Mouse (Mus musculus) stomach, postnatal 0 days (tissue): ENCODE measurements around the gene Pole2. TPM values are rescaled to one million over a fixed set of nuclear protein-coding genes. Genes with fewer than 3 reads are reported as not detected.

Experiments
- ATAC-seq: fragments of 200-750 bp; cut with Nextera tagmentation; 2 replicates; pipeline ENCODE4 v1.8.0; 2017; ENCODE audit not compliant: low FRiP score, low TSS enrichment
- DNase-seq: peaks from one replicate; pipeline ENCODE4 v3.0.0-alpha.2; 2016; ENCODE audit warnings: low spot score
- H3K27ac ChIP-seq: fragments of 300-500 bp; sonication (generic); replicated peaks from 2 replicates; pipeline ENCODE4 v1.5.1; 2014; ENCODE audit warnings: mild to moderate bottlenecking, control low read depth
- H3K27me3 ChIP-seq: fragments of 300-500 bp; sonication (generic); 2 replicates; pipeline ENCODE4 v1.6.1; 2014; ENCODE audit warnings: low read length; ENCODE audit not compliant: control insufficient read depth, insufficient read depth
- H3K36me3 ChIP-seq: fragments of 300-500 bp; sonication (generic); 2 replicates; pipeline ENCODE4 v1.6.1; 2014; ENCODE audit warnings: low read length, mixed read lengths; ENCODE audit not compliant: control insufficient read depth, insufficient read depth
- H3K4me1 ChIP-seq: fragments of 300-500 bp; sonication (generic); replicated peaks from 2 replicates; pipeline ENCODE4 v1.6.1; 2014; ENCODE audit warnings: antibody characterized with exemption; ENCODE audit not compliant: control insufficient read depth, insufficient read depth
- H3K4me2 ChIP-seq: fragments of 300-500 bp; sonication (generic); replicated peaks from 2 replicates; pipeline ENCODE4 v1.6.1; 2014; ENCODE audit warnings: low read depth, mild to moderate bottlenecking, control low read depth, moderate library complexity
- H3K4me3 ChIP-seq: fragments of 300-500 bp; sonication (generic); 2 replicates; pipeline ENCODE4 v1.5.1; 2014; ENCODE audit warnings: low read depth, low read length, control low read depth
- H3K9ac ChIP-seq: fragments of 300-500 bp; sonication (generic); 2 replicates; pipeline ENCODE4 v1.6.1; 2014; ENCODE audit warnings: mild to moderate bottlenecking, low read length, control low read depth, mixed read lengths
- H3K9me3 ChIP-seq: fragments of 300-500 bp; sonication (generic); 2 replicates; pipeline ENCODE4 v1.6.1; 2016; ENCODE audit warnings: low read length; ENCODE audit not compliant: control insufficient read depth
- CTCF ChIP-seq: IDR thresholded peaks from 2 replicates; pipeline ENCODE4 v1.5.1; 2016; ENCODE audit warnings: antibody characterized with exemption, low read depth, mild to moderate bottlenecking, moderate library complexity
- EP300 ChIP-seq: optimal IDR thresholded peaks from 2 replicates; pipeline ENCODE3; 2016; ENCODE audit warnings: antibody characterized with exemption
- WGBS: fragments of 180-500 bp; shearing (Covaris S2); extraction: QIAGEN DNeasy Blood & Tissue Kit; methylation state at CpG from one replicate; pipeline ENCODE4 v1.1.7; 2014; 5-methylcytosine and 5-hydroxymethylcytosine counted together
- polyA plus RNA-seq: library from polyadenylated mRNA; unstranded; fragments of >200 nt; fragmentation: Nextera tagmentation; extraction: Ambion mirVana; gene quantifications from 2 replicates; pipeline ENCODE4 v1.2.1, GENCODE M21; 2015

Gene Pole2
- polyA plus RNA-seq, 1 experiment from 2014 or later, result 9.0 TPM

- H3K4me3 ChIP-seq, result peak within 1 kb of the TSS; percentile 92
- DNase-seq (peak; percentile 74), ATAC-seq (peak; percentile 68)
- H3K4me1 ChIP-seq, result 0 out of 2 replicates have a peak, but pooled peaks cover 2% of the 10 kb centered on the region
- H3K4me2 ChIP-seq, result peak within 1 kb of the TSS; percentile 89
- WGBS, result under 1% methylated on average over 75 of the region's 75 CpGs
- H3K9ac ChIP-seq, result peak within 1 kb of the TSS; percentile 79
- H3K9me3 ChIP-seq, result no peaks in the 10 kb centered on the region
- TF ChIP-seq EP300 (no peak), CTCF (0 out of 2 replicates have a peak, but pooled peaks have one; percentile 0)
- H3K27me3 ChIP-seq, result no peaks in the 10 kb centered on the region
- H3K27ac ChIP-seq, result peak within 1 kb of the TSS; percentile 92
- 0 out of 2 replicates have a peak, but pooled peaks cover 3% of the 10 kb centered on the region for H3K36me3 ChIP-seq
Observed at GRCm38 (mm10) chr12:69196444-69197377, 31.3 kb downstream of the Pole2 start, which contains the start of gene Gm49383. Gm49383 (minus strand) TSS chr12:69197104.

- no peaks in the 10 kb centered on the region for H3K27me3 ChIP-seq
- TF ChIP-seq CTCF, result no peak
- TF ChIP-seq EP300, result no peak
- no peak overlapping the region for H3K4me3 ChIP-seq
- 0 out of 2 replicates have a peak, but pooled peaks cover 2% of the 10 kb centered on the region for H3K36me3 ChIP-seq
- 86% methylated on average over 2 of the region's 2 CpGs for WGBS
- DNase-seq (no peak), ATAC-seq (no peak)
- no peak overlapping the region for H3K27ac ChIP-seq
- no peaks in the 10 kb centered on the region for H3K4me1 ChIP-seq
- H3K4me2 ChIP-seq, result no peak overlapping the region
- no peak overlapping the region for H3K9ac ChIP-seq
- H3K9me3 ChIP-seq, result no peaks in the 10 kb centered on the region
Observed at GRCm38 (mm10) chr12:69192637-69193036, 35.4 kb downstream of the Pole2 start.

GRCm38 (mm10) chr12:69191396-69191795 lies 36.6 kb downstream of the Pole2 start:
- Histone ChIP-seq H3K4me1 (no peaks in the 10 kb centered on the region), H3K27me3 (no peaks in the 10 kb centered on the region), H3K9ac (no peak overlapping the region), H3K4me2 (no peak overlapping the region), H3K36me3 (0 out of 2 replicates have a peak, but pooled peaks cover 2% of the 10 kb centered on the region), H3K4me3 (no peak overlapping the region), H3K27ac (no peak overlapping the region), H3K9me3 (no peaks in the 10 kb centered on the region)
- ATAC-seq (no peak), DNase-seq (no peak)
- WGBS, result 93% methylated on average over 5 of the region's 5 CpGs
- no peak for TF ChIP-seq CTCF
- TF ChIP-seq EP300, result no peak

- Histone ChIP-seq H3K9me3 (no peaks in the 10 kb centered on the region), H3K27me3 (no peaks in the 10 kb centered on the region), H3K4me1 (no peaks in the 10 kb centered on the region), H3K4me2 (no peak overlapping the region), H3K27ac (no peak overlapping the region), H3K4me3 (no peak overlapping the region), H3K36me3 (0 out of 2 replicates have a peak, but pooled peaks cover 2% of the 10 kb centered on the region), H3K9ac (no peak overlapping the region)
- DNase-seq (no peak), ATAC-seq (no peak)
- TF ChIP-seq EP300, result no peak
- peak; percentile 67 for TF ChIP-seq CTCF
- WGBS, result 100% methylated on average over 1 of the region's 1 CpGs
Observed at GRCm38 (mm10) chr12:69190522-69190921, 37.5 kb downstream of the Pole2 start.

GRCm38 (mm10) chr12:69190074-69190473 lies 37.9 kb downstream of the Pole2 start:
- Histone ChIP-seq H3K9ac (no peak overlapping the region), H3K27me3 (no peaks in the 10 kb centered on the region), H3K4me2 (no peak overlapping the region), H3K4me1 (no peaks in the 10 kb centered on the region), H3K9me3 (no peaks in the 10 kb centered on the region), H3K36me3 (0 out of 2 replicates have a peak, but pooled peaks cover 2% of the 10 kb centered on the region), H3K4me3 (no peak overlapping the region), H3K27ac (no peak overlapping the region)
- 86% methylated on average over 9 of the region's 9 CpGs for WGBS
- TF ChIP-seq CTCF (no peak), EP300 (no peak)
- DNase-seq, result no peak
- no peak for ATAC-seq
